ENCODE assay signal across 10 mouse cellular contexts in genomic region chr16:49533498-49533998, GRCm38 (mm10).
DNase-seq lines count a peak whose midpoint lies in the region; ATAC-seq and TF ChIP-seq lines count a peak whose summit lies in the region.
"Had no signal": no experiment of that assay in that cellular context is flagged by ENCODE, and none has a peak within 500 bp of the region (broad histone marks: within the 10 kb centered on the region; RNA-seq: fewer than 3 reads in every experiment).

No protein-coding gene starts in this region.

- no peak overlapping the region for H3K4me3 ChIP-seq in kidney, adult 2 months (ENCODE audit: insufficient read depth, low read depth, low read length)
- H3K4me3 ChIP-seq in kidney, postnatal 0 days (replicated peaks; ENCODE audit: low read depth, low read length): no peak overlapping the region
- H3K4me3 ChIP-seq: liver, embryonic 13.5 days; midbrain, embryonic 12.5 days had no signal

- peak; percentile 13 to 39 for DNase-seq in cerebellum, postnatal 14 days
- no peak for DNase-seq in cerebellum, adult 11-12 months
- DNase-seq in kidney, adult 2 months: peak; percentile 56
- no peak for DNase-seq in kidney, postnatal 10 days
- peak; percentile 33 for DNase-seq in adipocyte (ENCODE audit: low spot score)
- DNase-seq in kidney, postnatal 0 days (ENCODE audit: low spot score): peak; percentile 37
- no peak for DNase-seq in right cerebral cortex, postnatal 10 days (ENCODE audit: low spot score in 2 of 2)
- DNase-seq in left cerebral cortex, adult 9 months (ENCODE audit: low spot score in 2 of 2): no peak
- DNase-seq: liver, embryonic 13.5 days had no signal

- H3K4me2 ChIP-seq in kidney, postnatal 0 days (ENCODE audit: low read length): no peak overlapping the region
- H3K4me2 ChIP-seq: liver, embryonic 13.5 days; midbrain, embryonic 12.5 days had no signal

- no peak for TF ChIP-seq POLR2A in kidney, adult 2 months (IDR thresholded peaks at IDR 0.05; ENCODE audit: low read depth, low read length)

- TF ChIP-seq CTCF in kidney, adult 2 months (conservative IDR thresholded peaks at IDR 0.05; ENCODE audit: insufficient read depth, insufficient read length, low read depth, low read length): no peak
- no peak for TF ChIP-seq CTCF in kidney, postnatal 0 days (IDR thresholded peaks at IDR 0.05; ENCODE audit: low read depth)

- H3K27me3 ChIP-seq in kidney, adult 2 months (replicated peaks; ENCODE audit: control insufficient read depth, insufficient read depth, low read length): no peaks in the 10 kb centered on the region
- H3K27me3 ChIP-seq in kidney, postnatal 0 days (ENCODE audit: insufficient read depth, low read length): no peaks in the 10 kb centered on the region
- H3K27me3 ChIP-seq: liver, embryonic 13.5 days; midbrain, embryonic 12.5 days had no signal

- H3K9ac ChIP-seq in kidney, postnatal 0 days (ENCODE audit: low read depth, low read length): no peak overlapping the region
- H3K9ac ChIP-seq: liver, embryonic 13.5 days; midbrain, embryonic 12.5 days had no signal

- H3K27ac ChIP-seq in kidney, adult 2 months (ENCODE audit: insufficient read depth, low read depth, low read length): no peak overlapping the region
- peak overlapping the region; percentile 14; the same call in 1 of the 2 replicates for H3K27ac ChIP-seq in kidney, postnatal 0 days
- H3K27ac ChIP-seq: liver, embryonic 13.5 days; midbrain, embryonic 12.5 days had no signal

- H3K9me3 ChIP-seq in kidney, postnatal 0 days (replicated peaks; ENCODE audit: low read length): no peaks in the 10 kb centered on the region
- H3K9me3 ChIP-seq: liver, embryonic 13.5 days; midbrain, embryonic 12.5 days had no signal

- H3K36me3 ChIP-seq in kidney, adult 2 months (ENCODE audit: control insufficient read depth, insufficient read depth, low read length): no peaks in the 10 kb centered on the region
- H3K36me3 ChIP-seq in kidney, postnatal 0 days (ENCODE audit: insufficient read depth, low read length): no peaks in the 10 kb centered on the region
- H3K36me3 ChIP-seq: liver, embryonic 13.5 days; midbrain, embryonic 12.5 days had no signal

- WGBS in kidney, adult 2 months: 27% methylated on average over 4 of the region's 4 CpGs
- WGBS in kidney, postnatal 0 days: 25% methylated on average over 4 of the region's 4 CpGs

- peak; percentile 94 for ATAC-seq in kidney, postnatal 0 days (replicated peaks; ENCODE audit: low FRiP score, low read depth)

- H3K4me1 ChIP-seq in kidney, adult 2 months (ENCODE audit: control insufficient read depth, insufficient read depth, low read length): peaks cover 5% of the 10 kb centered on the region; the same call in 1 of the 2 replicates
- H3K4me1 ChIP-seq in kidney, postnatal 0 days (replicated peaks; ENCODE audit: insufficient read depth, low read length): no peaks in the 10 kb centered on the region
- H3K4me1 ChIP-seq: liver, embryonic 13.5 days; midbrain, embryonic 12.5 days had no signal

Comparison
In these comparisons a context has a peak if more than half of its experiments do, and no peak if none do; other contexts are left out.
1. DNase-seq: peak in cerebellum, postnatal 14 days (2 of 2), kidney, adult 2 months (single experiment), adipocyte (single experiment) and kidney, postnatal 0 days (single experiment); none in cerebellum, adult 11-12 months (single experiment), kidney, postnatal 10 days (single experiment), right cerebral cortex, postnatal 10 days (0 of 2) and left cerebral cortex, adult 9 months (0 of 2).